8 mouse cellular contexts compared by ENCODE assay signal in the genomic region with DNA sequence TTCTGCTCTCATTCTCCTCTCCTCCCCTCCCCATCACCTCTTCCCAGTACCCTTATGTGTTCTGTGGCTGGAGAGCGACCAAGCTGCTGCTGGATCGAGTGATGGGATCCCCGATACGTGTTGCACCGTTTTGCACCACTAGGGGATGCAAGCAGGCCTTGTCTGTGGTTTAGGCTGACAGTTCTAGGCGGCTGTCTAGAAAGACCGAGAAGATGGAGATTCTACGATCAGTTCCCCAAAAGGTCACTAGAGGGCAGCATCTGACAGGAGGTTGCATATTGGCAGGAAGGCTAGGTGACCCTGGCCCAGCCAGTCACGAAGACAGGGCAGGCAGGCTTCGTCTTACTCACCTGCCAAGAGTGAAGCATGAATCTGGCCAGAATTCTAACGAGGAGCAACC. TPM values are rescaled to one million over a fixed set of nuclear protein-coding genes. Genes with fewer than 3 reads are reported as not detected.
DNase-seq lines count a peak whose midpoint lies in the region; ATAC-seq and TF ChIP-seq lines count a peak whose summit lies in the region.

No protein-coding gene starts in this region.

- H3K27ac ChIP-seq in heart, embryonic 12.5 days (ENCODE audit: poor library complexity, severe bottlenecking): no peak overlapping the region
- no peak overlapping the region for H3K27ac ChIP-seq in kidney, postnatal 0 days
- no peak overlapping the region for H3K27ac ChIP-seq in liver, embryonic 11.5 days (ENCODE audit: low read depth, low read length)
- H3K27ac ChIP-seq in stomach, embryonic 14.5 days (ENCODE audit: low read length): no peak overlapping the region

- no peaks in the 10 kb centered on the region for H3K27me3 ChIP-seq in heart, embryonic 12.5 days (replicated peaks)
- H3K27me3 ChIP-seq in kidney, postnatal 0 days (ENCODE audit: insufficient read depth, low read length): no peaks in the 10 kb centered on the region
- no peaks in the 10 kb centered on the region for H3K27me3 ChIP-seq in liver, embryonic 11.5 days (replicated peaks; ENCODE audit: control insufficient read depth, insufficient read depth, low read length)
- no peaks in the 10 kb centered on the region for H3K27me3 ChIP-seq in stomach, embryonic 14.5 days (ENCODE audit: control insufficient read depth, insufficient read depth, low read length)

- 3% methylated on average over 11 of the region's 11 CpGs for WGBS in heart, embryonic 12.5 days
- WGBS in kidney, postnatal 0 days: under 1% methylated on average over 11 of the region's 11 CpGs
- 4% methylated on average over 11 of the region's 11 CpGs for WGBS in liver, embryonic 11.5 days
- WGBS in stomach, embryonic 14.5 days: 3% methylated on average over 11 of the region's 11 CpGs

- ATAC-seq in erythroid progenitor cell, adult 5-6 weeks (replicated peaks; ENCODE audit: low FRiP score, poor library complexity, severe bottlenecking): peak; percentile 68
- peak; percentile 31 for ATAC-seq in heart, embryonic 12.5 days (ENCODE audit: insufficient number of reproducible peaks, low FRiP score)
- peak; percentile 69 for ATAC-seq in kidney, postnatal 0 days (replicated peaks; ENCODE audit: low FRiP score, low read depth)
- peak; percentile 68 for ATAC-seq in liver, embryonic 11.5 days (replicated peaks; ENCODE audit: low FRiP score)
- ATAC-seq in stomach, embryonic 14.5 days (ENCODE audit: insufficient number of reproducible peaks, insufficient read depth, low FRiP score, low read depth): peak; percentile 60; the same call in 1 of the 2 replicates

- no peak overlapping the region for H3K4me3 ChIP-seq in heart, embryonic 12.5 days
- H3K4me3 ChIP-seq in kidney, postnatal 0 days (replicated peaks; ENCODE audit: low read depth, low read length): no peak overlapping the region
- H3K4me3 ChIP-seq in liver, embryonic 11.5 days (ENCODE audit: low read depth, low read length): no peak overlapping the region
- H3K4me3 ChIP-seq in stomach, embryonic 14.5 days (ENCODE audit: low read depth, low read length): no peak overlapping the region

- 0 out of 2 replicates have a peak, but pooled peaks cover 1% of the 10 kb centered on the region for H3K9me3 ChIP-seq in heart, embryonic 12.5 days (replicated peaks)
- H3K9me3 ChIP-seq in kidney, postnatal 0 days (replicated peaks; ENCODE audit: low read length): no peaks in the 10 kb centered on the region
- H3K9me3 ChIP-seq in liver, embryonic 11.5 days (ENCODE audit: control insufficient read depth, low read length): peaks cover 3% of the 10 kb centered on the region
- H3K9me3 ChIP-seq in stomach, embryonic 14.5 days (ENCODE audit: control insufficient read depth, low read depth, low read length): no peaks in the 10 kb centered on the region

- TF ChIP-seq CTCF in kidney, postnatal 0 days (IDR thresholded peaks at IDR 0.05; ENCODE audit: low read depth): peak; percentile 99

- peaks cover 16% of the 10 kb centered on the region for H3K4me1 ChIP-seq in heart, embryonic 12.5 days (replicated peaks)
- no peaks in the 10 kb centered on the region for H3K4me1 ChIP-seq in kidney, postnatal 0 days (replicated peaks; ENCODE audit: insufficient read depth, low read length)
- H3K4me1 ChIP-seq in liver, embryonic 11.5 days (replicated peaks; ENCODE audit: control insufficient read depth, insufficient read depth, low read length): peaks cover 25% of the 10 kb centered on the region
- peaks cover 16% of the 10 kb centered on the region; the same call in 1 of the 2 replicates for H3K4me1 ChIP-seq in stomach, embryonic 14.5 days (ENCODE audit: control insufficient read depth, insufficient read depth, low read length)

- H3K9ac ChIP-seq in heart, embryonic 12.5 days: no peak overlapping the region
- no peak overlapping the region for H3K9ac ChIP-seq in kidney, postnatal 0 days (ENCODE audit: low read depth, low read length)
- no peak overlapping the region for H3K9ac ChIP-seq in liver, embryonic 11.5 days (ENCODE audit: low read depth, low read length)
- H3K9ac ChIP-seq in stomach, embryonic 14.5 days (replicated peaks; ENCODE audit: low read depth, low read length): no peak overlapping the region

- no peaks in the 10 kb centered on the region for H3K36me3 ChIP-seq in heart, embryonic 12.5 days
- no peaks in the 10 kb centered on the region for H3K36me3 ChIP-seq in kidney, postnatal 0 days (ENCODE audit: insufficient read depth, low read length)
- 0 out of 2 replicates have a peak, but pooled peaks cover 2% of the 10 kb centered on the region for H3K36me3 ChIP-seq in liver, embryonic 11.5 days (ENCODE audit: control insufficient read depth, insufficient read depth, low read length)
- no peaks in the 10 kb centered on the region for H3K36me3 ChIP-seq in stomach, embryonic 14.5 days (ENCODE audit: control insufficient read depth, insufficient read depth, low read length)

- H3K4me2 ChIP-seq in heart, embryonic 12.5 days: no peak overlapping the region
- no peak overlapping the region for H3K4me2 ChIP-seq in kidney, postnatal 0 days (ENCODE audit: low read length)
- peak overlapping the region; percentile 36 for H3K4me2 ChIP-seq in liver, embryonic 11.5 days
- no peak overlapping the region for H3K4me2 ChIP-seq in stomach, embryonic 14.5 days (replicated peaks; ENCODE audit: low read depth, low read length)

- DNase-seq in B cell, adult 2 months: peak; percentile 98
- peak; percentile 98 for DNase-seq in brain, adult 2 months (ENCODE audit: low read depth, low spot score)
- DNase-seq in kidney, postnatal 0 days (ENCODE audit: low spot score): peak; percentile 96
- DNase-seq in liver, embryonic 11.5 days (ENCODE audit: low spot score): peak; percentile 88
- DNase-seq in naive thymus-derived CD4-positive, alpha-beta T cell, adult 2 months (ENCODE audit: low read depth): peak; percentile 100

RNA-seq across cellular contexts. Expression of a gene that starts 16.9 kb away (rescaled TPM):
- total RNA-seq in erythroid progenitor cell, adult 5-6 weeks (2015; ENCODE audit: low replicate concordance): 5.4 and 6.5 TPM in 2 replicates
- 4.6 TPM in 1 of 2 replicates, not detected in the other for total RNA-seq in erythroid progenitor cell, adult 5-6 weeks (2017; ENCODE audit: low replicate concordance)
- polyA plus RNA-seq in heart, embryonic 12.5 days (2016; fragmentation: Nextera tagmentation; extraction: Ambion mirVana): 17.6 and 18.5 TPM in 2 replicates
- polyA plus RNA-seq in kidney, postnatal 0 days (2015; fragmentation: Nextera tagmentation; extraction: Ambion mirVana): 27.9 and 29.3 TPM in 2 replicates
- polyA plus RNA-seq in liver, embryonic 11.5 days (2014; fragmentation: Nextera tagmentation; extraction: Ambion mirVana): 22.0 and 22.8 TPM in 2 replicates
- polyA plus RNA-seq in stomach, embryonic 14.5 days (2014; fragmentation: Nextera tagmentation; extraction: Ambion mirVana): 26.9 and 30.6 TPM in 2 replicates

RNA-seq across cellular contexts. Expression of a gene that starts 17.3 kb away (rescaled TPM):
- 1.3 and 4.3 TPM in 2 replicates for total RNA-seq in erythroid progenitor cell, adult 5-6 weeks (2015; ENCODE audit: low replicate concordance)
- total RNA-seq in erythroid progenitor cell, adult 5-6 weeks (2017; ENCODE audit: low replicate concordance): 3.3 and 4.9 TPM in 2 replicates
- 39.8 and 42.4 TPM in 2 replicates for polyA plus RNA-seq in heart, embryonic 12.5 days (2016; fragmentation: Nextera tagmentation; extraction: Ambion mirVana)
- 38.2 and 43.7 TPM in 2 replicates for polyA plus RNA-seq in kidney, postnatal 0 days (2015; fragmentation: Nextera tagmentation; extraction: Ambion mirVana)
- 33.7 and 35.6 TPM in 2 replicates for polyA plus RNA-seq in liver, embryonic 11.5 days (2014; fragmentation: Nextera tagmentation; extraction: Ambion mirVana)
- 37.6 and 39.4 TPM in 2 replicates for polyA plus RNA-seq in stomach, embryonic 14.5 days (2014; fragmentation: Nextera tagmentation; extraction: Ambion mirVana)

RNA-seq across cellular contexts. Expression of a gene that starts 23.4 kb away (rescaled TPM):
- 84.3 and 115 TPM in 2 replicates for total RNA-seq in erythroid progenitor cell, adult 5-6 weeks (2015; ENCODE audit: low replicate concordance)
- total RNA-seq in erythroid progenitor cell, adult 5-6 weeks (2017; ENCODE audit: low replicate concordance): 293 and 328 TPM in 2 replicates
- polyA plus RNA-seq in heart, embryonic 12.5 days (2016; fragmentation: Nextera tagmentation; extraction: Ambion mirVana): 3.4 and 3.9 TPM in 2 replicates
- 1.3 and 1.7 TPM in 2 replicates for polyA plus RNA-seq in kidney, postnatal 0 days (2015; fragmentation: Nextera tagmentation; extraction: Ambion mirVana)
- polyA plus RNA-seq in liver, embryonic 11.5 days (2014; fragmentation: Nextera tagmentation; extraction: Ambion mirVana): 3.1 and 3.5 TPM in 2 replicates
- 3.3 and 5.3 TPM in 2 replicates for polyA plus RNA-seq in stomach, embryonic 14.5 days (2014; fragmentation: Nextera tagmentation; extraction: Ambion mirVana)

RNA-seq across cellular contexts. Expression of a gene that starts 27.4 kb away (rescaled TPM):
- 26.3 and 36.9 TPM in 2 replicates for total RNA-seq in erythroid progenitor cell, adult 5-6 weeks (2015; ENCODE audit: low replicate concordance)
- total RNA-seq in erythroid progenitor cell, adult 5-6 weeks (2017; ENCODE audit: low replicate concordance): 120 and 139 TPM in 2 replicates
- 73.9 and 76.5 TPM in 2 replicates for polyA plus RNA-seq in heart, embryonic 12.5 days (2016; fragmentation: Nextera tagmentation; extraction: Ambion mirVana)
- 78.6 and 90.2 TPM in 2 replicates for polyA plus RNA-seq in kidney, postnatal 0 days (2015; fragmentation: Nextera tagmentation; extraction: Ambion mirVana)
- polyA plus RNA-seq in liver, embryonic 11.5 days (2014; fragmentation: Nextera tagmentation; extraction: Ambion mirVana): 132 and 134 TPM in 2 replicates
- 88.0 and 92.7 TPM in 2 replicates for polyA plus RNA-seq in stomach, embryonic 14.5 days (2014; fragmentation: Nextera tagmentation; extraction: Ambion mirVana)

RNA-seq across cellular contexts. Expression of a gene that starts 35.7 kb away (rescaled TPM):
- 109 and 146 TPM in 2 replicates for total RNA-seq in erythroid progenitor cell, adult 5-6 weeks (2015; ENCODE audit: low replicate concordance)
- total RNA-seq in erythroid progenitor cell, adult 5-6 weeks (2017; ENCODE audit: low replicate concordance): 93.4 and 104 TPM in 2 replicates
- 4.7 and 5.2 TPM in 2 replicates for polyA plus RNA-seq in heart, embryonic 12.5 days (2016; fragmentation: Nextera tagmentation; extraction: Ambion mirVana)
- 14.2 and 16.1 TPM in 2 replicates for polyA plus RNA-seq in kidney, postnatal 0 days (2015; fragmentation: Nextera tagmentation; extraction: Ambion mirVana)
- 15.9 and 16.1 TPM in 2 replicates for polyA plus RNA-seq in liver, embryonic 11.5 days (2014; fragmentation: Nextera tagmentation; extraction: Ambion mirVana)
- 8.4 and 10.6 TPM in 2 replicates for polyA plus RNA-seq in stomach, embryonic 14.5 days (2014; fragmentation: Nextera tagmentation; extraction: Ambion mirVana)
